ENCODE assay signal across 7 mouse cellular contexts in the genomic region with DNA sequence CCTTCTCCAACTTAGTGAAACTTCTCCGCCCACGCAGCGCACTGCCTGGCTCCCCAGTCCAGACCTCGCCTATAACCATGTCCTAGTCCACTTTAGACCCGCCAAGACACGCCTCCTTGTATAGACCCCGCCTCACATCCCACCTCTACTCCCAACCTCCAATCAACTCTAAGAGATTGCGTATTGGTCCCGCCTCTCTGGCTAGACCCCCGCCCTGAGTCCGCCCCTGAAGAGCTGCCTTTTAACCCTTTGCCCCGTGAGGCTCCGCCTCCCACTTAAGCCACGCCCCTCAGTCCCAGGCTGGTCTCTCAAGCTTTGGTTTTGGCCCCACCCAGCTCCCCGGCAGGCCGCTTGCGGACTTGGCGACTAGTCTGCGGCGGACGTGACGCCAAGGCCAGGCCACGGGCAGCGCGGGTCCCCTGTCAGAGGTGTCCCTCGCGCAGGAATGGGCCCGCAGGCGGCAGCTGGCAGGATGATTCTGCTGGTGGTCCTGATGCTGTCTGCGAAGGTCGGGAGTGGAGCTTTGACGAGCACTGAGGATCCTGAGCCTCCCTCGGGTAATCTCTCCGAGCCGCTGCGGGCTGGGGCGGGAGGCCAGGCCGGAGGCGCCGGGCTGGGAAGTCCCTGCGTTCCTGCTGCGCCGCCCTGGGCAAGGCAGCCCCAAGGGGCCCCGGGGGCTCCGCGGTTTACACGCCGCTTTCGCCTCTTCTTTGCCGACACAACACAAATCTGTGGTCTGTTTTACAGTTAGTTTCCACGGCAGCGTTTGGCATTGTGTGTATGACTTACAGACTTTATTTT. TPM values are rescaled to one million over a fixed set of nuclear protein-coding genes. Genes with fewer than 3 reads are reported as not detected.
DNase-seq lines count a peak whose midpoint lies in the region; ATAC-seq lines count a peak whose summit lies in the region.

A gene (plus strand): TSS at position 309 of the 801 bp plus-strand sequence.

- peak within 1 kb of the TSS; percentile 68 for H3K4me3 ChIP-seq in intestine, embryonic 16.5 days (ENCODE audit: low read length)
- H3K4me3 ChIP-seq in midbrain, embryonic 11.5 days (ENCODE audit: low read depth, low read length): peak within 1 kb of the TSS; percentile 59

- DNase-seq in adrenal gland, adult 8-10 months: peak; percentile 100
- peak; percentile 100 for DNase-seq in embryo, embryonic 9.5 days (ENCODE audit: extremely low spot score)
- DNase-seq in gastrocnemius, postnatal 4 days (ENCODE audit: low spot score in 2 of 2): peak; percentile 96 to 99
- peak; percentile 92 for DNase-seq in left cerebral cortex, postnatal 36 days (ENCODE audit: low spot score in 2 of 2)
- peak; percentile 100 for DNase-seq in midbrain, embryonic 11.5 days (ENCODE audit: low spot score, missing footprints)
- peak; percentile 100 for DNase-seq in skeletal muscle tissue, adult 2 months (ENCODE audit: low read depth, low spot score)

- peaks cover 19% of the 10 kb centered on the region for H3K4me1 ChIP-seq in intestine, embryonic 16.5 days (ENCODE audit: control insufficient read depth, insufficient read depth, low read length)
- H3K4me1 ChIP-seq in midbrain, embryonic 11.5 days (ENCODE audit: control insufficient read depth, insufficient read depth, low read length): peaks cover 3% of the 10 kb centered on the region

- H3K27ac ChIP-seq in intestine, embryonic 16.5 days (ENCODE audit: low read length): peak within 1 kb of the TSS; percentile 96
- peak within 1 kb of the TSS; percentile 65 for H3K27ac ChIP-seq in midbrain, embryonic 11.5 days (ENCODE audit: low read depth, low read length)

- peak within 1 kb of the TSS; percentile 90 for H3K9ac ChIP-seq in intestine, embryonic 16.5 days (ENCODE audit: low read depth, low read length)
- peak within 1 kb of the TSS; percentile 73 for H3K9ac ChIP-seq in midbrain, embryonic 11.5 days (ENCODE audit: low read length)

- H3K36me3 ChIP-seq in intestine, embryonic 16.5 days (ENCODE audit: control insufficient read depth, insufficient read depth, low read length): no peaks in the 10 kb centered on the region
- no peaks in the 10 kb centered on the region for H3K36me3 ChIP-seq in midbrain, embryonic 11.5 days (ENCODE audit: control insufficient read depth, insufficient read depth, low read length)

- under 1% methylated on average over 52 of the region's 52 CpGs for WGBS in intestine, embryonic 16.5 days
- under 1% methylated on average over 52 of the region's 52 CpGs for WGBS in midbrain, embryonic 11.5 days

- H3K4me2 ChIP-seq in intestine, embryonic 16.5 days (ENCODE audit: low read depth, low read length): peak within 1 kb of the TSS; percentile 60
- H3K4me2 ChIP-seq in midbrain, embryonic 11.5 days: peak within 1 kb of the TSS; percentile 75

- H3K9me3 ChIP-seq in intestine, embryonic 16.5 days (ENCODE audit: control insufficient read depth, low read length): no peaks in the 10 kb centered on the region
- no peaks in the 10 kb centered on the region for H3K9me3 ChIP-seq in midbrain, embryonic 11.5 days (ENCODE audit: control insufficient read depth, low read length)

- intact Hi-C loops in left cerebral cortex, postnatal 36 days (cut with DNase I): no loop called here

- H3K27me3 ChIP-seq in intestine, embryonic 16.5 days (replicated peaks; ENCODE audit: control insufficient read depth, insufficient read depth, low read length): no peaks in the 10 kb centered on the region
- peaks cover 2% of the 10 kb centered on the region for H3K27me3 ChIP-seq in midbrain, embryonic 11.5 days (ENCODE audit: control insufficient read depth, insufficient read depth, low read length)

- ATAC-seq in intestine, embryonic 16.5 days: peak; percentile 95
- peak; percentile 99 for ATAC-seq in midbrain, embryonic 11.5 days (ENCODE audit: low FRiP score)

RNA-seq across cellular contexts. Expression of the gene that starts here (rescaled TPM):
- 10 to 100 TPM; 43.5 to 57.9 (median 51.5) TPM for total RNA-seq in adrenal gland, adult 8-10 months (2022)
- 10 to 100 TPM; 35.2 to 35.7 TPM for total RNA-seq in gastrocnemius, postnatal 4 days (2021)
- 108 and 115 TPM in 2 replicates for polyA plus RNA-seq in intestine, embryonic 16.5 days (2015; fragmentation: Nextera tagmentation; extraction: Ambion mirVana)
- 10 to 100 TPM; 19.5 to 20.6 TPM for total RNA-seq in left cerebral cortex, postnatal 36 days (2021)
- 34.3 and 34.8 TPM in 2 replicates for polyA plus RNA-seq in midbrain, embryonic 11.5 days (2014; fragmentation: Nextera tagmentation; extraction: Ambion mirVana)

Comparison
In these comparisons a context has a peak if more than half of its experiments do, and no peak if none do; other contexts are left out.
1. Peak in every context shown above with its lines: DNase-seq, ATAC-seq, H3K4me3 ChIP-seq and H3K27ac ChIP-seq.